Mouse (Mus musculus) B cell, adult 2 months (primary cell): ENCODE results near the gene Myo1h.

Experiments used
- DNase-seq, 2 experiments: peaks; one replicate each; pipeline ENCODE4 v3.0.0; 2022

Myo1h gene

DNA sequence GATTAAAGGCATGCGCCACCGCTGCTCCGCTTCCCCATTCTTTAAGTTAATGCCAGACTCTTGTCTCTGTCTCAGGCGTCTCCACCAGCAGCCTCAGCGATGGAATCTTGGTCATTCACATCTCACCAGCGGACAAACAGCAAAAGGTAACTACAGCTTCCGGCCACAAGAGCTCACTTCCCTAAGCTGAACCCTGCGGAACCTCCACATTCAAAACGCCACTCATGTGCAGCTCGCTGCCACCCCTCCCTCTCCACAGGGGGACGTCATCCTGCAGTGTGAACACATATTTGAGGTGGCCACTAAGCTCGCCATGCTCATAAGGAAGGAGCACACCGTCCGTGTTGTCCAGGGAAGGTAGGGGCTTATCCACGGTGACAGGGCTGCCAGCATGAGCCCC lies 72.0 kb downstream of the Myo1h start:
- peak; percentile 17 to 29 for DNase-seq

DNA sequence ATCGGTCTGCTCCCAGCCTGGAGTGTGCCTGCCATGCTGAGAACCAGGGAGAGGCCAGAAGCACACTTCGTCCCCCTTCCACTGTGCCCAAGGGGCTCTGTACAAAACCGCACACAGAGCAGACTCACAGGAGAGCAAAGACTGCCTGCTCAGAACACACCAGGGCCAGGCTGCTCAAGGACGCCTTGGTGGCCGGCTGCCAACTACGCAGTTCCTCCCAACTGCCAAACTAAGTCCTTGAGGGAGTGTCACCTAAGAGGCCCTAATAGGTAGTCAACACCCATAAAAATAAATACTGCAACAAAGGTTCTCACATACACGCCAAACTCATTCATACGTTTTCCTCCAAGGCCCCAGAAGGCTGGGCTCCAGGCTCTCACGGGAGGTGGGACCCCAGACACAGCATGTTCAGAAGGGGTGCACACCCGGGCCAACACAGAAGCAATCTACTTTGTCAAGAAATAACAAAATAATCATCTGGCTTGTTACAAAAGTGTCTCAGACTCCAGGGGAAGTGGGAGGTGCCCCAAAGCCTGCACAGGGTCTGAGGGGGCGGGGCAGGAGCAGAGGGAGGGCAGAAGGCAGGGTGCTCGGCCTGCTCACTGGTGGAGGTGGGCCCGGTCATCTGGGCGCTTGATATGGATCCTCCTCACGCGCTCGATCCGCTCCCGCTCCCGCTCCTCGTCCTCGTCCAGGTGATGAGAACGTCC lies 76.2 kb downstream of the Myo1h start:
- DNase-seq: no peak

DNA sequence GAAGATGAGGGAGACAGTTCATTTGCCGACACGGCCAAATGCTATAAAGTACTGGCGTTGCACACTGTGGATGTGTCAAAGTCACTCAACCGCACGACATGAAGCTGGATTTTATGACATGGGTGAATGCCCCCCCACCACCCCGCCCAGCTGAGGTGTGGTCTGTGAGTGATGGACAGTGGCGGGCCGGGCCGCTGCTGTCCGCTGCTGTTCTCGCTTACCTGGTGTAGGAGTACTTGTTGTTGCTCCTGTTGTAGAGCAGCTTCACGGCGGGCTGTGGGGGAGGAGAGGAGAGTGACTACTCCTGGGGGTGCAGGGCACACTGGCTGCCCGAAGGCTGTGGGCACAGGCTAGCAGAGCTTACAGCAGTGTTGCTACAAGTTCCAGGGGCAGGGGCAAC lies 79.2 kb downstream of the Myo1h start:
- DNase-seq: no peak

DNA sequence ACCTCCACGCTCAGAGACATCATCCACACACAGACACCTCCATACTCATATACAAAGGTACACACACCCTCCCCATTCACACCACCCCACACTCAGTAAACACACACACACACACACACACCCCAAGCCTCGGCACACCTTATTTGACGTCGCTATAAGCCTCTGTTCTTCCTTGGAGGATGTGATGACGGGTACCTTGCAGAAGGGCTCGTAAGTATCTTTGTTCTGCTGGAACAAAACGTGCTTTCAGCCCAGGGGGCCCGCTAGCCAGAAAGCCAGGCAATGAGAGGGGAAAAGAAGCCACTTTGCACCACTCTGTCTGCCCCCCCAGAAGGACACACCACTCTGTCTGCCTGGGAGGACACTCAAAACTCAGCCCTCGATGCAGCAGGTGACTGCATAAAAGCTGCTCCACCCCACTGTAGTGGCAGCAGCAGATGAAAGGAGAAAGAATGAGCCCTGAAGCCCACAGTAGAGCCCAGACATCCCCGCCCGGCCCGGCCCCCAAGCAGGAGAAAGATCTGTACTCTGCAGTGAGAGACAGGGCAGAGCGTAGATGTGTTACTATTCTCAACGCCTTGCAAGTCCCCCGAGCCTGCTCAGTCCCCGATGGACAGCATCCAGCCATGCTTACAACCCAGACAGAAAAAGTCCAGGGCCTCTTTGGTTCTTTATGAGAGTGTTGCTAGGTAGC lies 80.0 kb downstream of the Myo1h start:
- DNase-seq: no peak

DNA sequence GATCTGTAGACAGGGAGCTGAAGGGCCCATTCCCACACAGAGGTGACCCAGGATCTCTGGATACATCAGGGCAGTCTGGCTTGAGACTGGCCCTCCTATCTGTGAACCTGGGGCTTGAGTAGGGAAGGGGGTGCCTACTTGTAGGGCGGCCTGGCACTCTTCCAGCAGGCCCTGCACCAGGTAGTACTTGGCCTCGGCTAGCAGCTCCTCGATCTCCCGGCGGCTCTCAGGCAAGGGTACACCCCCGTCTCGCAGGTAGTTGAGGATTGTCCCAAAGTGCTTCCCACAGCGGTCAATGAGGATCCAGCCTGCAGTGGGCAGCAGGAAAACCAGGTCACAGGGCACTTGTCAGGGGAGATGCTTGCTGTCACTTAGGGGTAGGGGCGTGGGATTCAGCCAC lies 81.0 kb downstream of the Myo1h start:
- no peak for DNase-seq

DNA sequence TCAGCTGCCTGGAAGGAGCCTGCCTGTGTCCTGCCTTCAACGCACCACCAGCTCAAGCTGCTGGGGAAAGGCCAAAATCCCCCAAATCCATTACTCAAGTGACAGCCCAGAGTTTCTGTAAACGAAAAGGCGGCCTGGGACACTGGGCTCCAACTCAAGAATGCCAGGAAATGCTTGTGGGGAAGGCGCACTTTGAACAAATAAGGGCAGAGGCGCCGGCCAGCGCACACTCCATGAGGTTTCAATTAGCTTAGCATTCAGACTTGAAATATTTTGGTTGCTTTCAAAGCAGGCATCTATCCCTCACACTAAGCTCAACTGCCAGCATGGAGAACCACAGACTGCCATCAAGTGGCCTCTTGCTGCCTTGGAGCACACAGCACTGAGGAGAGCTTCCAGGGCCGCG lies 81.4 kb downstream of the Myo1h start:
- no peak for DNase-seq

DNA sequence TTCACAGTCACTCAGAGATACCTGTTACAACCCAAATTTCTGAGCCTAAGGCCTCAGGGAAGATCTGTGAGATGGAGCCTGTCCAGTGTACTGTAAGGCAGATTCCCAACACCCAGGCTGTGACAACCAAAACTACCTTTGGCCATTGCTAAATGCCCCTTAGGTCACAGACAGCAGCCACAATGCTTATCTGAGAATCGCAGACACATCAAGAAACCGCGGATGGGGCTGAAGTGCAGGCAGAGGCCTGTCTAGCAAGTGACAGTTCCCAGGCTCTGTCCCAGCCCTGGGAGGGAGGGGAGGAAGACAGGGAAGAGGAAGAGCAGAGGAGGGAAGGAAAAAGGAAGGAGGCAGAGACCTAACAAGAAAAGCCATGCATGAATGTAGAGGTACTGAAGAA lies 82.4 kb downstream of the Myo1h start:
- no peak for DNase-seq

DNA sequence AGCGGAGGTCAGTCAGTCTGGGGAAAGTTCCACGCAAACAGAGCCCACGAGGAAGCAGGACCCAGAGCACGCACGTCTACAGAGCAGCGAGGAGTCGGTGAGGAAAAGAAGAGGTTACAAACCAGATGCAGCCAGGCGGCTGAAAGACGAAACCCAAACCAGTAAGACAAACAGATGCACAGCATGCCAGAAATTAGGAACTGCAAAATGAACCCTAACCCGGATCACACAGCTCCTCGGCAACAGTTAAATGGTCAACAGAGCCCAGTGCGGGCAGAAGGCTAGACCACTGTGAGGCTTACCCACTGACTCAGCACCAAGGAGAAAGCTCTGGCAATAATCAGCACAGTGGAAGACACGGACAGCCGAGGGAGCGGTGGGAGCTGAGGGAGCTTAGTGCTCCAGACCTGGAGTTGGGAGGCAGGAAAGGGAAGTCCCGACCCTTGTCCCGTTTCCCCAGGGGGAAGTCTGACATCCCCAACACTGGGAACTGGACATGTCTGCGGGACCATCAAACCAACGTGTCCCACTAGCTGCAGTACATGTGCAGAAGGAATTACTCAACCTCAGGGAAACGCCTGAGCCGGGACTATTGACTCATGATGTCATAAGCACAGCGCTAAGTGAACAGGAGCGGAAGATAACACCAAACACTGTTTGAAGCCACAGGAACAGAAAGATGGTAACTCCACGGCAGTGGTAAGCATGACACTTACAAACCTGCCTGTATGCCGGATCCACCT lies 82.9 kb downstream of the Myo1h start:
- no peak for DNase-seq

DNA sequence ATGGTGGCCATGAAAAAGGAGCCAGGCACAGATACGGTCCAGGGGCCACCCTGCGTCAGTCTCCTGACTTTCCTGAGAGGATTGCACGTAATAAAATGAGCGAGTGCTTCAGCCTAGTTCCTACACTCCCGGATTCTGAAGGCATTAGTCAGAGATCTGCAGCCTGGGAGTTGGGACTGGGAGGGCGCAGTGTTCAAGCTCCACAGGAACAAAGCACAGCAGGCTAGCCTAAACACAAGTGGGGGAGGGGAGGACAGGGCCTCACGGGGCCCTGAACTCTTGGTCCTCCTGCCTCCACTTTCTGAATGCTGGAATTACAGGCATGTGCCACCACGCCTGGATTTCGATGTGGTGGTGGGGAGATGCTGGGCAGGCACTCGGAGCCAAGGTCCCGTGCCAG lies 83.6 kb downstream of the Myo1h start:
- DNase-seq: no peak

DNA sequence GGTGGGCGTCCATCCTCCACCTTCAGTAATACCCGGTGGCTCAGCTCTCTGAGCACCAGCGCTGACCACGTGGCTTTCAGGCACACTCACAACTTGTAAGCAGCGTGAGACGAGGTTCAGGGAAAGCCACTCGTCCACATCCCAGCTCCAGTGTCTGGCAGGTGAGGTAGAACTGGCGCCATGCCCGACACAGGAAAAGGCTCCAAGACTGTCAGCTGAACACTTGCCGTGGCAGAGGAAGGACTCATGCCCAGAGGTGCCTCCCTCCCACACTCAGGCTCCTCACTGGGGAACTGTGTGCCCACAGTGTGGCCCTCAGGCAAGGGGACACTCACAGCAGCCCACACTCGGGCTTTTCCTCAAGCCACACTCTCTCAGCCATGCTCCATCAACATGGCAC lies 84.2 kb downstream of the Myo1h start:
- no peak for DNase-seq

DNA sequence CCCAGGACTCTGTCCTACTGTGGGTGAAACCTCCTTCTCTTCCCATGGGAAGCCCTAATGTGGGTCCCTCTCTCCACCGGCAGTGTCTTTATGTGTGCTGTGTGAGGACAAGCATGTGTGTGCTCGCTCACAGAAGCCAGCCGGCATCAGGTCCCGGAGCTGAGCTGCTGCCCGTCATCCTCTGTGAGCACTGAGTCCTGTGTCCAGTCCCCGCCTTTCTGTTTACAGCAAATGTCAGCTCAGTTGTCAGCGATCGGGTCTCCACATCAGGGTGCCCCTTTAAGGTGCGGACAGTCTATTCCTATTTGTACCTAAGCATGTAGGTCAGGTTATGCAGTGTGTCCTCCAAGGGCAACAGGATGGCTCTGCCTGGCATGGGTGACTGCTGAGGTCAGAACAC lies 84.6 kb downstream of the Myo1h start:
- DNase-seq: no peak

DNA sequence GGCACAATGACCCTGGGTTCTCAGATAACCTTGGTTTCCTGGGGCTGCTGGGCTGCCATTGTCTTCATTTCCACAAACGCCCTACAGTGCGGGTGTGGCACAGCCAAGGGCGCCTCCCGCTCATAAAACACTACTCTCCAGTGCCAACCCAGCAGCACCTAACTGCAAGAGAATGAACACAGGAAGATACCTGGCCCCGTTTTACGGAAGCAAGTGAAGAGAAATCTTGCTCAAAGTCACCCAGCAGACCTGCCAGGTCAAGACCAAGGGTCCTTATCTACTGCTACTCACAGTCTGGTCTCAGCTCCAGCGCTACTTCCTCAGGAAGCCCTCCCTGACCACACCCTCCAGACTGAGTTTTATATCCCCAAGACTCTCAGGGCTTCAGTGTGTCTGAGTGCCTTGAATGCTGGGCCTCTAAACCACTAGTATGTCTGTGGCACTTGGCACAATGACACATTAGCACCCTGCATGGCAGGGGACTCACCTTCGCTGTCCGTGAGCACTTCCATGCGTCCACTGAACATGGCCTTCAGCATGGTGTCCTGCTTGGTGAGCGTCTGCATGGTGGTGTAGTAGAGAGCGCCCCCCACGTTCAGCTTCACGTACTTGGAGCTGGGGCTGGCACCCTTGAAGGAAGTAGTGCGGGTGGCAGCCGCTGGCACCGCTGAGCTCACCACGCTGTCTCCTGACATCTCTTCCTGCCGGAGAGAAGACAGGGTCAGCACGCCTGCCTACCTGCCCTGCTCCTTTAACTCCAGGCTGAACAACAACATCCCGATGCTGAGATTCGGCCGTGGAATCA lies 85.6 kb downstream of the Myo1h start:
- peak in 1 of 2 experiments; percentile 28 for DNase-seq

DNA sequence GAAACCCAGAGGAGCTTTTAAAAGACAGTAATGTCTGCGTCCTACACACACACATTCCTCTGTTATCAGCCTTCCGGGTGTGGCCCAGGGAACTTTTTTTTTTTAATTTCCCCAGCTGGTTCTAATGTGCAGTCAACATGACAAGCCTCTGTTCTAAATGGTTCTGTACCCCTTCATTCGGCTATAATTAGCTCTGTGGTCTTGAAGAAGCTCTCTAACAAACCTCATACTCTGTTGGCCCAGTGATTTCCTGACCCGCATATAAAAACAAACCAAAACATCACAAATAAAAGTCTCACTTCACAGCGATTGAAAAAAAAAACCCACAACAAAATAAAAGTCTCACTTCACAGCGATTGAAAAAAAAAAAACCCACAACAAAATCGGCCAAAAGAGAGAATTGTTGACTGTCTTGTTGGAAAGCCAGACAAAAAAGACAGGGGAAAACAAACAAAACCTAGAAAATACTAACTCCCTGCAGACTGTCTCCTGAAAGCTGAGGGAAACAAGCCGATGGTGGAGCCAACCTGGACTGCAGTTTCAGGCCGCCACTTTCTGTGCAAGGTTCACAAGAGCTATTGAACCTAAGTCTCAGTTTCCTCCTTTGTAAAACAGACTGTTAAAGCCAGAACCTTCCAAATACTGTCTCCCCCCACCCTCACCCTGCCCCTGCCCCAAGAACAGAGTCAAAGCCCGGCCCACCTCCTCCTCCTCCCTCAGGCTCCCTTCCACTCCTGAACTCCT lies 89.4 kb downstream of the Myo1h start:
- DNase-seq: peak; percentile 34 to 40

DNA sequence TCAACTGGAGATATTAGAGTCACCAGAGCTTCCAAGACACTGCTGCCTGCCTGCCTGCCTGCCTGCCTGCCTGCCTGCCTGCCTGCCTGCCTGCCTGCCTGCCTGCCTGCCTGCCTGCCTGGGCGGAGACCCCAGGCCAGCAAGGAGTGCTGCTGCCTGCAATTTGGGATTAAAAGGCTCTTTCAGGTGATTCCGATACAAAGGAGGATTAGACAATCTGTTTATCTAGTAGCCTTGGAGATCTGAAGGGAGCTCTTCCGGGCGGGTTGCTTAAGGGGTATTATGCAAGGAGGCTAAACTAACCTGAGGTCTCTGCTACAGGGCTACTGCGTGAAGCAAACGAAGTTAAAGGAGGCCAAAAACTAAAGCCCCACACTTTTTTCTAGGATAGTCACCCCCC lies 90.0 kb downstream of the Myo1h start:
- peak in 1 of 2 experiments; percentile 21 for DNase-seq

DNA sequence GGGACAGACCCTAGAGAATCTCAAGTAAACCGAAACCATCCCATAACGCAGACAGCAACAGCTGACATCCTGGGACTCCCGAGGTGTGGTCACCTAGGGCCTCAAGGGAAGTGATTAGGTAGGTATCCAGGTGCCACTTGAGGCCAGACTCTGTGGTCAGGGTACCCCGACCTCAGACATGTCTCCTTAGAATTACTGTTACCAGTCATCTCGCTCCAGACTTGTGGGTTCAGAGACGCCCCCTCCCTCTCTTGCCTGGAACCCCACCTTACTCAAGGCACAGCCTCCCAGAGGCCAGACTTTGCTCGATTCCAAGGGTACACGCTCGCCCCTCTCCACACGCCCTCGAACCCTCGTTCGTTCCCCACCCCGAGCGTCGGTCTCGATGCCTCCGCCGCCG lies 90.8 kb downstream of the Myo1h start:
- DNase-seq: peak; percentile 50 to 51

DNA sequence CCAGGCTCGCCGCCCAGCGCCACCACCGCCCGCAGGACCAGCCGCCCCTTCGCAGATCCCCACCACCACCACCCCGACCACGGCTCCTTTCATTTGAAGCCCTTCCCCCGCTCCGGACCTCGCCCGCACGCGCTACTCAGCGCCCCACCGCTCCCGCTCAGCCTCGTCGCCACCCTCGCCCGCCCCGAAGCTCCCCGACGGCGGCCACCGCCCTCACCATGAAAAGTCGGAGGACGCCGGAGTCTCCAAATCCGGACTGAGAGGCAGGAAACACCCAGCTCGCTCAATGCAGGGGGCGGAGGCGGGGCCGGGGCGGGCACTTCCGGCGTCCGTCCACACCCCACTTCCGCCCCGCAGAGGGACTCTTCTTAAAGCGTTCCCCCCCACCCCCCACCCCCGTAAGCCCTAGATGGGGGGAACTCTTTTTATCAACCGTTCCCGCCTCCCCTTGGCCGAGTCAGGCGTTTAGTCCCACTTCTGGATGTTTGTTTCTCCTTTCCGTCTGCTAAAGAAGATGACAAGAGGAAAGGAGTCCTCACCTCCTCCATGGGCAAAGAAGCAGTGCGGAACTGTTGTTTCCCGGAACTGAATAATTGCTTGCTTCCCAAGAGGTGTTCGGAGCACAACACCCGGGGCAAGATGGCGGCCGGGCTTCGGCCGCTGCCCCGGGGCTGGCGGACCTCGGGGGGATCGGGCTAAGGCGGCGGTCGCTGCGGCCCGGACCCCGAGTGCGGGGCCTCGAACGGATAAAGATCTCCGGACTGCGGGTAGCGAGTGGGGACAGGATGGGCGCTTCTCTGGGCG lies 91.4 kb downstream of the Myo1h start, which contains the start of the genes Kctd10 and Ube3b:
Gene Kctd10 (minus strand): TSS at position 300 of the 804 bp plus-strand sequence.
Gene Ube3b (plus strand): TSS at position 399 of the 804 bp plus-strand sequence.
- peak; percentile 83 to 86 for DNase-seq

DNA sequence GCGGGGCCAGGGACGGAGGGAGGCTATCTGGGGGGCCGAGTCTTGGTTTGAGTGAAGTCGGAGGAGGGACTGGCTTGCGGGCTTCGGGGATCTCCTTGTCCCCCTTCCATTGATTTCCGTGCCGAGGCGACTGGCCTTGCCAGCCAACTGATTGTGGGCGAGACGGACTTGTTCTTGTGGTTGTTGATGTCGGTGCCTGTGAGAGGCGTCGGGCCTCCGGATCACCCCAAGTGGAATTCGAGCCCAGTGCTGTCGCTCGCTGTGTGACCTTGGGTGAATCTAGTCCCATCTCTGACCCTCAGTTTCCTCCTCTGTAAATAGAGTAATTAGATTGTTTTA lies 92.0 kb downstream of the Myo1h start:
- DNase-seq: no peak

DNA sequence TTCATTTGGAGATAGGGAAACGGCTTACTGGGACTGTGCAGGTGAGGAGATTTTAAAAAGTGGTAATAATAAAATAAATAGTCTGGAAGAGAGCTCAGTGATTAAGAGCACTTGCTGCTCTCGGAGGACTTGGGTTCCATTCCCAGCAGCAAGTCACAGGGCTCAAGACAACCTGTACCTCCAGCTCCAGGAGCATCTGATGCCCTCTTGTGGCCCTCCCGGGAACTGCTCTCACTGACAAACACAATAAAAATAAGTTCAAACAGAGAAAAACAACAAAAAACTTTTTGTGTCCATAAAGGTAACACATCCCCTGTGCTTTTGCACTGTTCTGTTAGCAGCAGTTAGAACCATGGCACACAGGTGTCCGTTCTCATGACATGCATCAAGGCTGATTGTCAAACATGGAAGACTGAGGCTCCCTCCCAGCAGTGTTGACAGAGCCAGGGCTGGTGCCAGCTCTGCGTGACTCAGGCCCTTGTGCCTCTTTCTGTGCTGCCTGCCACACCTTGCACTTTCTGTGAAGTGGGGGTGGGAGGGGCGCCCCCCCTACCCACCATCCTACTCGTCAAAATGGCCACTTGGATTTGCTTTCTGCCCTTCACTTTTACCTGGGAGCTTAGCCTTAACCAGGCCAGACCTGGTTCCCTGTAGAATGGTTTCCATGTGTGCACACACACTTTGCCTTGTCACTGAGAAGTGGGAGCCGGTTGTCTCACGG lies 94.4 kb downstream of the Myo1h start:
- DNase-seq: peak; percentile 81 to 84

DNA sequence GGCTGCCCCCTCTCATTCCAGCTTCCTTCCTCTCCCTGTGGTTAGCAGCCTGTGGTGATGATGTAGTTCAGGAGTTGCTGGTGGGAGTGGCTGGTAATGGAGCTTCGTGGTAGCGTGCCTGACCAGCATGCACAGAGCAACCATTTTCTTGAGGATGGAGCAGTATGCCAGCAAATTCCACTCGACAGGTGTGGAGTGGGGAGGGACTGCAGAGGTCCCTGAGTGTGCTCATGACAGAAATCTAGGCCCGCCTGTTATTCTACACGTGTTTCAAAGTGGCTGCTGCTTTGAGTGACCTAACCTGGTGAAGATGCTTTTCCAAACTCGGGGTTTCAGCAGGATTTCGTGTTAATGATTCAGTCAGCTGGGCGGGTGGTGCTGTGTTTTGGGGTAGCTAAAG lies 95.5 kb downstream of the Myo1h start:
- DNase-seq: no peak

DNA sequence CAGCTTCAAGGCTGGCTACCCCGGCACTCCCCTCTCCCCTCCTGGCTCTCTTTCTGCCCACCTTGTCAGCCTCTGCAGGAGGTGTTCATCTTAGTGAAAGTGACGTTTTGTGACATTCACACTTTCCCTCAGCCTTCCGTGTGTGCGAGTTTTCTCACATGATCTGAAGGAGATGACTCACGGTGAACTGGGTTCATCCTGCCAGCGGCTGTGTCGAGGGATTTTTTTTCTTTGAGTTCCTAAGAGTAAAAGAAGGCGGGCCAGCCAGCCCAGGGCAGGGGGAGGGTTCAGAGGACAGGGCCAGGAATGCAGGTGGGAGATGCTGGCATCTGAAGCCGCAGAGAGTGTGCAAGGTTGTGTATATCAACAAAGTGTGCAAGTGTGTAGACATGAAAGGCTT lies 104.2 kb downstream of the Myo1h start:
- no peak for DNase-seq

DNA sequence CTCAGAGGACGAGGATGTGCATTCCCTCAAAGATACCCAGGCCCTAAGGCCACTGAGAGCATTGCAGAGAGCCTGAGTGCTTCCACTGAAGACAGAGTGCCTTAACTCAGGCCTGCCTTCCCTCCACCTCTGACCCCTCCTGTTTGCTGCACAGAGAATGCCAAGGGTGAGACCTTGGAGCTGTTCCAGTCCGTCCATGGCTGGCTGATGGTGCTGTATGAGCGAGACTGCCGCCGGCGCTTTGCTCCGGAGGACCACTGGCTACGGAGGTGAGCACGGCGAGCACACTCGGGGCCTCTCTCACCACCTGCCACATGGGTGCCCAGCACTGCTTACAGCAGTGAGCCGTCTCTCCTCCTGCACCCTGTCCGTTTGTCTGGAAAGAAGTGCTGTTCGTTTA lies 117.6 kb downstream of the Myo1h start:
- no peak for DNase-seq
